Mouse (Mus musculus): ENCODE measurements at regions not wholly inside any gene's neighbourhood (a gene's known extent, or its start where the extent isn't known, plus 50 kb on each side); places are given as distances from the start of the nearest gene placed in this dataset.
A peak's percentile ranks its signal among the peaks of the same experiment; 100 is the strongest.

- no peak for DNase-seq (ENCODE audit: low spot score in 2 of 2)
Measured at GRCm38 (mm10) chr1:146185444-146185843, 309.1 kb upstream of the Brinp3 start.

- DNase-seq (ENCODE audit: low spot score in 2 of 2), result no peak
Measured at GRCm38 (mm10) chr1:146211646-146212045, 282.9 kb upstream of the Brinp3 start.

GRCm38 (mm10) chr1:146231487-146232466, 262.8 kb upstream of the Brinp3 start:
- DNase-seq (ENCODE audit: low spot score in 2 of 2), result no peak

DNA sequence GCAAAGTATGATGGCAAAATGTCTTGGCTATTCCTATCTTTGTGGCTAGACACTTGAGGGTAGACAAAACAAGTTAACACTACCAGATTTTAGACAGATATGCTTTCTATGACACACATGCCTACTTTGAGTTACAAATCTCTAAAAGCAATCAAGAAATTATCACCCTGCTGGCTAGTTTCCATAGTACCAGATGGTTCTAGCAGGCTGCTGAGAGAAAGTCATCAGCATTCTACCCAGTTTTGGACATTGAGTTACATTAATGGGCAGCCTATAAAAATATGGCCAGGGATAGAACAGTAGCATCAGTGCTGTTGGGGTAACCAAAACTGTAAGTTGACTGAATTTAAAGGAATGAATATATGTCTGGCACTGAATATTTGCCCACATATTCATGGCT, 234.2 kb upstream of the Brinp3 start:
- no peak for DNase-seq (ENCODE audit: low spot score in 2 of 2)

GRCm38 (mm10) chr1:146299031-146299430, 195.5 kb upstream of the Brinp3 start:
- DNase-seq (ENCODE audit: low spot score in 2 of 2), result no peak

DNA sequence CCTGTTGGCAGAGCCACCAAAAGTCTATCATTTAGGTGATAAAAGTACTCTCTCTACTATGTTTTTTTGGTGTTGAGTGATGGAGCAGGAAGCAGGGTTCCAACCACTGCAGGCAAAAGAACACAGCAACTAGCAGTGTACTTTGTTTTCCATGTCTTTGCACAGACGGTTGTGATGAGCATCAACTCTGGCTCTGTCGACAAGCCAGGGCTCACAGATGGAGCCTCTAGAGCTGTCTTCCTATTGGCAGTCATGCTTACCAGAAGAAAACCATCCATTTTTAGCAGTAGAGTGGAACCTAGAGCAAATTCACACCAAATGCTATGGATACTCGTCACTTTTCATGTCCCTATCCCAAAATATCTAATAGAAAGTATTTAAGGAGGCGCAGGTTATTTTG, 182.0 kb upstream of the Brinp3 start:
- no peak for DNase-seq (ENCODE audit: low spot score in 2 of 2)

- DNase-seq (ENCODE audit: low spot score in 2 of 2), result peak in 1 of 2 experiments; percentile 1
Measured at GRCm38 (mm10) chr1:146316172-146317158, 178.1 kb upstream of the Brinp3 start.

DNA sequence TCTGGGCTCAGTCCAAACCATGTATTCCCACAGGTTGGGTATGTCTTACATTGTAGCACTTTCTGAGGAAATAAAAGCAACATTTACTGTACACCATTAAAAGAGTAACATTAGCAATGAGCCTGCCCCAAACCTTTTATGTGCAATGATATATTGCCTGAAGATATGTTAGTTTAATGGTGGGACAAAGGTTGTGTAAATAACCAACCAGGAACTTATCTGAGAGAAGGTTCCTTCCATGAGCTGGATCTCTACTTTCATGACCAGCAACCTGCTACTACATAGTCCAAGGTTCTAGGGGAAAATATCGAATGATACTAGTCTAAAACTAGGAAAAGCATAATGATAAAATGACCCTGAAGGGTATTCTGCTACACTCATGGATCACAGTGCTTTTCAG, 172.5 kb upstream of the Brinp3 start:
- DNase-seq (ENCODE audit: low spot score in 2 of 2), result no peak

GRCm38 (mm10) chr1:146322862-146323261, 171.7 kb upstream of the Brinp3 start:
- no peak for DNase-seq (ENCODE audit: low spot score in 2 of 2)

DNA sequence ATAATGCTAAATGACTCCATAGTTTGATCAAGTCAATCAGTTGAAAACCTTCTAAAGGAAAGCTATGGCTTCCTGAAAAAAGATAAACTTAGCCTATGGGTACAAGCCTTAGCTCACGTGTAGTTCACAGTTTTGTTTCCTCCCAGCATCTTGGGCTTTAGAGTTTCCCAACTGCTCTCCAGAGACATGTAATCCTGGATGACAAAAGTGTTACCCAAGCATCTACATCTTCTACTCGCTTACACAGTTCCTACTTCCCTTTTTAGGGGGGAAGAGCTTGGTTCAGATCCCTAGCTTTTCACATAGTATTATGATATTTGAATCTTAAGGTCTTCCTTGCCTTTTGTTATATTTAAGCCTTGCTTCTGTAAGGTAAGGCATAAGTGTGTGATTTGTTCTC, 157.5 kb upstream of the Brinp3 start:
- DNase-seq (ENCODE audit: low spot score in 2 of 2), result no peak

DNA sequence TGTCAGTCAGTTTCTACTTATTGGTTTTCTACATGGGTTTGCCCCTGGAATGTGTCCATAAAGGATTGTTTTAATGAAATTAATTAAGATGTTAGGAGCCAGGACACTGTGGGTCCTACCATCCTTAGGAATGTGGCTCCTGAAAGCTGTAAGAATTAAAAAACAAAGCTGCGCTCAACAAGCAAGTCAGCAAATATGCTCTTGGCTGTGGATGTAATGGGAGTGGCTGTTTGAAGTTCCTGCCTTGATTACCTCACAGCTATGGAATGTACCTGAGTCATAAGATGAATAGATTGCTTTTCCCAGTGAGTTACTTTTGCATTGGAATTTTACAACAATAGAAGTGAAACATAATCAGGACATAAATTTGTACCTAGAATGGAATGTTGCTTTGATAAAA, 137.6 kb upstream of the Brinp3 start:
- DNase-seq (ENCODE audit: low spot score in 2 of 2), result no peak

- no peak for DNase-seq (ENCODE audit: low spot score in 2 of 2)
Measured at GRCm38 (mm10) chr1:146358301-146358700, 136.3 kb upstream of the Brinp3 start.

DNA sequence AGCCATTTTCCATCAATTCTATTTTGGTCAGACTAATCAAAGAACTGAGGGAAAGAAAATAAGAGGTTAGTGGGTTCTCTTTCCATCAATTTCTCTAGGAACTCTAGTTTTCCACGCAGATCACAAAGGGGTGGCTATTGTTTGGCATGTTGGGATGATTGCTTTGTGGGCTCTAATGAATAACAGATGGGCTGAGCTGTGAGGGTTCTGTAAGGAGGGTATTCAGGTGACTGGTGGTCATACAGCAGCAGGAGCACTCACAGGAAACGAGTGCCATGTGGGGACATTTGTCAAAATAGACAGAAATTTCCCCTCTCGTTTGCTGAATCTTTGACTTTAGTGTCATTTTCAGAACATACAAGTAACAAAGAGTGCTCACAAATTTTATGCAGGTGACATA, 134.9 kb upstream of the Brinp3 start:
- no peak for DNase-seq (ENCODE audit: low spot score in 2 of 2)

DNA sequence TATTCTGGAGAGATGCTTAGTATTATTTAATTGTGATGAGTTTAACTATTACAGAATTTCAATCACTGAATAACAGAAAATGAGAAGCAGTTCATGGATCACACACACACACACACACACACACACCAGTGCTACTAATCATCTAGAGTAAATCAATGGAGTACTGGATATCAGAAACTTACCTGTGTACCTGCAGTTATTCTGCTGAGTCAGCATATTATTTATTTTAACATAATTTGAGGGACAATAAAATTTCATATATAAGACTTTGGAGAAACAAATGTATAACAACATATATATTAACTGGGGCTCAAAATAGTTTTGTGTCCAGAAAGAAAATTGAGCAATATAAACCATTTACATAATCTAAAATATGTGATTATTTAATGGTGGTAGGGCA, 134.4 kb upstream of the Brinp3 start:
- DNase-seq (ENCODE audit: low spot score in 2 of 2), result no peak

DNA sequence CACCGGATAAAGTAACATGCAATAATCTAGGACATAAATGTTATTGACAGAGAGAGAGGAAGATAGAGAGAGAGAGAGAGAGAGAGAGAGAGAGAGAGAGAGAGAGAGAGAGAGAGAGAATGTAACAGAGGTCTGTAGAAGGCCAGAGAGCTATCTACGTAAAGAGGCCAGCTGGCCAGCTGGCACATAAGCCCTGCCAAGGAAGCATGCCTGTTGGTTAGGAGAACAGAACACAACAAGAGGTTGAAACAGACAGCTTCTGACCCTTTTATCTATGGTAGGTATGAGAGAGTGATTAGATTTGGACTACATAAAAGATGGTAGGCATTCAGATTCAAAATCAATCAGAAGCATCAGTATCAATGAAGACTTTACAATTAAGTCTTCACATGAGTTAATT, 130.8 kb upstream of the Brinp3 start:
- DNase-seq (ENCODE audit: low spot score in 2 of 2), result no peak

All from urinary bladder, postnatal 36 days (tissue).